Mouse (Mus musculus): ENCODE measurements around the gene Pigb. TPM values are rescaled to one million over a fixed set of nuclear protein-coding genes. Genes with fewer than 3 reads are reported as not detected.

Pigb gene
- polyA plus RNA-seq, 1 experiment from 2014 or later: 14.0 TPM

GRCm38 (mm10) chr9:73044146-73045079, 4.2 kb upstream of the Pigb start, which contains the start of gene Rab27a:
Gene Rab27a, plus strand, starts transcription at chr9:73044854.
- WGBS: 1% methylated on average over 41 of the region's 41 CpGs
- H3K4me2 ChIP-seq (replicated peaks): peak within 1 kb of the TSS; percentile 94
- ATAC-seq (ENCODE audit: low FRiP score): peak; percentile 44
- H3K27me3 ChIP-seq: peaks cover 2% of the 10 kb centered on the region
- H3K36me3 ChIP-seq: no peaks in the 10 kb centered on the region
- no peak within 1 kb of the TSS for H3K27ac ChIP-seq
- H3K4me3 ChIP-seq: peak within 1 kb of the TSS; percentile 47
- H3K9me3 ChIP-seq (replicated peaks): no peaks in the 10 kb centered on the region
- peaks cover 23% of the 10 kb centered on the region for H3K4me1 ChIP-seq
- H3K9ac ChIP-seq: peak within 1 kb of the TSS; percentile 67

- H3K36me3 ChIP-seq: no peaks in the 10 kb centered on the region; the same call in none of the 2 replicates
- ATAC-seq (ENCODE audit: low FRiP score): peak; percentile 88
- H3K4me1 ChIP-seq: peaks cover 19% of the 10 kb centered on the region
- H3K9me3 ChIP-seq (replicated peaks): no peaks in the 10 kb centered on the region
- H3K4me3 ChIP-seq: peak overlapping the region; percentile 78
- peak overlapping the region; percentile 79 for H3K27ac ChIP-seq
- no peaks in the 10 kb centered on the region; the same call in 1 of the 2 replicates for H3K27me3 ChIP-seq
- 1% methylated on average over 49 of the region's 49 CpGs for WGBS
- H3K9ac ChIP-seq: peak overlapping the region; percentile 82
- H3K4me2 ChIP-seq (replicated peaks): peak overlapping the region; percentile 91
Observed at GRCm38 (mm10) chr9:73039222-73039945, 794 bp downstream of the Pigb start.

- no peaks in the 10 kb centered on the region for H3K9me3 ChIP-seq (replicated peaks)
- peaks cover 33% of the 10 kb centered on the region for H3K36me3 ChIP-seq
- 0 out of 2 replicates have a peak, but pooled peaks cover under 1% of the 10 kb centered on the region for H3K4me1 ChIP-seq
- no peaks in the 10 kb centered on the region for H3K27me3 ChIP-seq
- no peak overlapping the region for H3K27ac ChIP-seq
- ATAC-seq (ENCODE audit: low FRiP score): no peak
- no peak overlapping the region for H3K9ac ChIP-seq
- H3K4me2 ChIP-seq (replicated peaks): no peak overlapping the region
- H3K4me3 ChIP-seq: no peak overlapping the region
- WGBS: 95% methylated on average over 1 of the region's 1 CpGs
Observed at GRCm38 (mm10) chr9:73033406-73033805, 6.8 kb downstream of the Pigb start.

GRCm38 (mm10) chr9:73031421-73031820, 8.8 kb downstream of the Pigb start:
- no peak overlapping the region for H3K27ac ChIP-seq
- no peak overlapping the region for H3K9ac ChIP-seq
- 77% methylated on average over 4 of the region's 4 CpGs for WGBS
- no peaks in the 10 kb centered on the region for H3K9me3 ChIP-seq (replicated peaks)
- no peaks in the 10 kb centered on the region for H3K27me3 ChIP-seq
- H3K4me2 ChIP-seq (replicated peaks): no peak overlapping the region
- no peak overlapping the region for H3K4me3 ChIP-seq
- H3K4me1 ChIP-seq: 0 out of 2 replicates have a peak, but pooled peaks cover 1% of the 10 kb centered on the region
- ATAC-seq (ENCODE audit: low FRiP score): no peak
- peaks cover 33% of the 10 kb centered on the region for H3K36me3 ChIP-seq

- H3K27me3 ChIP-seq: no peaks in the 10 kb centered on the region
- H3K9me3 ChIP-seq (replicated peaks): no peaks in the 10 kb centered on the region
- peaks cover 33% of the 10 kb centered on the region for H3K36me3 ChIP-seq
- no peak overlapping the region for H3K4me3 ChIP-seq
- 0 out of 2 replicates have a peak, but pooled peaks cover 5% of the 10 kb centered on the region for H3K4me1 ChIP-seq
- H3K27ac ChIP-seq: no peak overlapping the region
- no peak overlapping the region for H3K4me2 ChIP-seq (replicated peaks)
- WGBS: 86% methylated on average over 1 of the region's 1 CpGs
- H3K9ac ChIP-seq: no peak overlapping the region
- no peak for ATAC-seq (ENCODE audit: low FRiP score)
Observed at GRCm38 (mm10) chr9:73030443-73030842, 9.7 kb downstream of the Pigb start.

- H3K27ac ChIP-seq: no peak overlapping the region
- WGBS: 24% methylated on average over 16 of the region's 17 CpGs
- H3K36me3 ChIP-seq: peaks cover 26% of the 10 kb centered on the region
- H3K9me3 ChIP-seq (replicated peaks): no peaks in the 10 kb centered on the region
- 0 out of 2 replicates have a peak, but pooled peaks cover 5% of the 10 kb centered on the region for H3K4me1 ChIP-seq
- no peak overlapping the region for H3K4me3 ChIP-seq
- peak; percentile 77 for ATAC-seq (ENCODE audit: low FRiP score)
- no peaks in the 10 kb centered on the region for H3K27me3 ChIP-seq
- H3K9ac ChIP-seq: no peak overlapping the region
- peak overlapping the region; percentile 21 for H3K4me2 ChIP-seq (replicated peaks)
Observed at GRCm38 (mm10) chr9:73025818-73026636, 14.2 kb downstream of the Pigb start.

- no peaks in the 10 kb centered on the region for H3K27me3 ChIP-seq
- no peak overlapping the region for H3K27ac ChIP-seq
- no peak overlapping the region for H3K4me3 ChIP-seq
- no peak overlapping the region for H3K4me2 ChIP-seq (replicated peaks)
- H3K4me1 ChIP-seq: no peaks in the 10 kb centered on the region
- no peak overlapping the region for H3K9ac ChIP-seq
- no peak for ATAC-seq (ENCODE audit: low FRiP score)
- H3K36me3 ChIP-seq: peaks cover 58% of the 10 kb centered on the region
- no peaks in the 10 kb centered on the region for H3K9me3 ChIP-seq (replicated peaks)
- 92% methylated on average over 5 of the region's 5 CpGs for WGBS
Observed at GRCm38 (mm10) chr9:73020566-73021097, 19.5 kb downstream of the Pigb start.

- 93% methylated on average over 10 of the region's 10 CpGs for whole genome bisulfite sequencing
- no peaks in the 10 kb centered on the region for H3K4me1 ChIP-seq
- peaks cover 64% of the 10 kb centered on the region for H3K36me3 ChIP-seq
- no peak overlapping the region for H3K9ac ChIP-seq
- H3K27ac ChIP-seq: no peak overlapping the region
- no peak overlapping the region for H3K4me3 ChIP-seq
- no peaks in the 10 kb centered on the region for H3K9me3 ChIP-seq (replicated peaks)
- ATAC-seq (ENCODE audit: low FRiP score): no peak
- H3K4me2 ChIP-seq (replicated peaks): no peak overlapping the region
- no peaks in the 10 kb centered on the region for H3K27me3 ChIP-seq
Observed at GRCm38 (mm10) chr9:73019841-73020240, 20.3 kb downstream of the Pigb start.

GRCm38 (mm10) chr9:73014724-73015123, 25.5 kb downstream of the Pigb start:
- no peak overlapping the region for H3K27ac ChIP-seq
- no peaks in the 10 kb centered on the region for H3K27me3 ChIP-seq
- no peaks in the 10 kb centered on the region for H3K9me3 ChIP-seq (replicated peaks)
- WGBS: 92% methylated on average over 13 of the region's 13 CpGs
- peaks cover 83% of the 10 kb centered on the region for H3K36me3 ChIP-seq
- no peak overlapping the region for H3K9ac ChIP-seq
- no peak for ATAC-seq (ENCODE audit: low FRiP score)
- no peak overlapping the region for H3K4me3 ChIP-seq
- H3K4me1 ChIP-seq: no peaks in the 10 kb centered on the region
- H3K4me2 ChIP-seq (replicated peaks): no peak overlapping the region

GRCm38 (mm10) chr9:73012629-73013028, 27.5 kb downstream of the Pigb start:
- Histone ChIP-seq H3K9me3 (replicated peaks) (no peaks in the 10 kb centered on the region), H3K36me3 (peaks cover 72% of the 10 kb centered on the region)
- WGBS: 89% methylated on average over 4 of the region's 4 CpGs

GRCm38 (mm10) chr9:73008384-73008783, 31.8 kb downstream of the Pigb start:
- Histone ChIP-seq H3K27me3 (no peaks in the 10 kb centered on the region), H3K9ac (no peak overlapping the region), H3K4me1 (no peaks in the 10 kb centered on the region), H3K36me3 (peaks cover 52% of the 10 kb centered on the region), H3K4me2 (replicated peaks) (no peak overlapping the region), H3K4me3 (no peak overlapping the region), H3K9me3 (replicated peaks) (no peaks in the 10 kb centered on the region), H3K27ac (no peak overlapping the region)
- ATAC-seq (ENCODE audit: low FRiP score): no peak
- WGBS: 74% methylated on average over 3 of the region's 3 CpGs

More at GRCm38 (mm10) chr9:73012629-73013028, 27.5 kb downstream of the Pigb start:
- ATAC-seq (ENCODE audit: low FRiP score): no peak
- Histone ChIP-seq H3K9ac (no peak overlapping the region), H3K27me3 (no peaks in the 10 kb centered on the region), H3K27ac (no peak overlapping the region), H3K4me1 (no peaks in the 10 kb centered on the region), H3K4me3 (no peak overlapping the region), H3K4me2 (replicated peaks) (no peak overlapping the region)
